Mouse (Mus musculus) lung, embryonic 15.5 days (tissue): ENCODE results near the gene Gm5141. TPM values are rescaled to one million over a fixed set of nuclear protein-coding genes. Genes with fewer than 3 reads are reported as not detected.

Source experiments
- microRNA counts: library from miRNA; unstranded; fragments of <30 nt; microRNA quantifications from one replicate; lab custom pipeline; 2016
- microRNA-seq: library from miRNA; unstranded; fragments of <30 nt; microRNA quantifications from one replicate; pipeline ENCODE4, GENCODE M21; 2016
- polyA plus RNA-seq: library from polyadenylated mRNA; unstranded; fragments of >200 nt; fragmentation: Nextera tagmentation; extraction: Ambion mirVana; gene quantifications from 2 replicates; pipeline ENCODE4 v1.2.1, GENCODE M21; 2015

The Gm5141 gene
- polyA plus RNA-seq, 1 experiment from 2014 or later, result 13.7 TPM

MicroRNAs within 50 kb of the gene (microRNA counts, 519-probe panel; counts per million panel counts)
- 19.7 counts per million for microRNA mmu-miR-713 (lab: Ali Mortazavi, UCI)

Small RNA genes lying within 50 kb of the gene (microRNA-seq; reads per million reads assigned to microRNA genes)
- gene Gm24588 (not detected), gene Mir713 (not detected)

Other genes with a start within 250 kb of the Gm5141 start
- 1.4 TPM in 1 of 2 replicates, not detected in the other for gene Zfp935, start 227.3 kb downstream of the Gm5141 start, polyA plus RNA-seq
- 17.9 and 21.5 TPM in 2 replicates for gene Zfp934, start 214.6 kb downstream of the Gm5141 start, polyA plus RNA-seq
- gene 6720489N17Rik, start 161.6 kb downstream of the Gm5141 start, polyA plus RNA-seq, result 15.4 and 17.4 TPM in 2 replicates
- 29.7 and 33.4 TPM in 2 replicates for gene Platr25, start 25.1 kb downstream of the Gm5141 start, polyA plus RNA-seq
- gene Fbp2, start 72.6 kb upstream of the Gm5141 start, polyA plus RNA-seq, result 0.31 and 0.32 TPM in 2 replicates
- gene Fbp1, start 102.5 kb upstream of the Gm5141 start, polyA plus RNA-seq, result 1.1 and 3.7 TPM in 2 replicates
- gene 2010111I01Rik, start 179.1 kb upstream of the Gm5141 start, polyA plus RNA-seq, result 129 and 133 TPM in 2 replicates